Mouse (Mus musculus): Measurements from ENCODE around the gene Zbtb3.

DNA sequence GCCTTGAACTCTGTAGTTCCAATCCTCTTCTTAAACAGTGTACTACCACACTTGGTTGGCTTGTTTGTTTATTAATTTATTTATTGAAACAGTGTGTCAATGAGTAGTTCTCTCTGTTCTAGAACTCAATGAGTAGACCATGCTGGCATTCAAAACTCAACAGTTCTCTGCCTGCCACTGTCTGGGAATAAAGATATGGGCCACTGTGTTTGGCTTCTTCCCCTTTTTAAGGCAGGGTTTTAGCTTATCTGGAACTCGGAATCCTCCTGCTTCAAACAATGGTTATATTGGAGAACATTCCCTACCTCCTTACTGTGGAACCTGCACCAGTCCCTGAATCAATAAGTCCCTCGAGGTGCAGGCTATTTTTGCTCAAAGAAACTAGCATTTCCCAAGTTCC is 43.5 kb upstream of the Zbtb3 start:
- no peak for TF ChIP-seq CTCF (IDR thresholded peaks at IDR 0.05; ENCODE audit: extremely low read depth, insufficient read depth, insufficient read length, insufficient replicate concordance)
- no peak for TF ChIP-seq POLR2A (IDR thresholded peaks at IDR 0.05; ENCODE audit: low read depth, low read length)
